Mouse (Mus musculus) kidney, embryonic 15.5 days (tissue): Measurements from ENCODE around the gene Git2. TPM values are rescaled to one million over a fixed set of nuclear protein-coding genes. Genes with fewer than 3 reads are reported as not detected.

Experiments
- ATAC-seq: fragments of 200-750 bp; cut with Nextera tagmentation; replicated peaks from 2 replicates; pipeline ENCODE4 v1.8.0; 2017; ENCODE audit warnings: moderate TSS enrichment; ENCODE audit not compliant: low FRiP score
- H3K27ac ChIP-seq: fragments of 300-500 bp; sonication (generic); 2 replicates; pipeline ENCODE4 v1.5.1; 2015; ENCODE audit warnings: mild to moderate bottlenecking, inconsistent platforms
- H3K27me3 ChIP-seq: fragments of 300-500 bp; sonication (generic); 2 replicates; pipeline ENCODE4 v1.6.1; 2015; ENCODE audit warnings: inconsistent platforms
- H3K36me3 ChIP-seq: fragments of 300-500 bp; sonication (generic); 2 replicates; pipeline ENCODE4 v1.6.1; 2015; ENCODE audit warnings: inconsistent platforms
- H3K4me1 ChIP-seq: fragments of 300-500 bp; sonication (generic); 2 replicates; pipeline ENCODE4 v1.6.1; 2015; ENCODE audit warnings: inconsistent platforms
- H3K4me2 ChIP-seq: fragments of 300-500 bp; sonication (generic); 2 replicates; pipeline ENCODE4 v1.6.1; 2015; ENCODE audit warnings: moderate library complexity, mild to moderate bottlenecking, inconsistent platforms
- H3K4me3 ChIP-seq: fragments of 300-500 bp; sonication (generic); replicated peaks from 2 replicates; pipeline ENCODE4 v1.5.1; 2015; ENCODE audit warnings: mild to moderate bottlenecking, inconsistent platforms
- H3K9ac ChIP-seq: fragments of 300-500 bp; sonication (generic); 2 replicates; pipeline ENCODE4 v1.6.1; 2015; ENCODE audit warnings: mild to moderate bottlenecking, inconsistent platforms
- H3K9me3 ChIP-seq: fragments of 300-500 bp; sonication (generic); replicated peaks from 2 replicates; pipeline ENCODE4 v1.6.1; 2016; ENCODE audit warnings: inconsistent platforms
- WGBS: fragments of 180-500 bp; shearing (Covaris S2); methylation state at CpG from one replicate; pipeline ENCODE4 v1.1.7; 2015; ENCODE audit warnings: mixed read lengths; 5-methylcytosine and 5-hydroxymethylcytosine counted together
- polyA plus RNA-seq: library from polyadenylated mRNA; unstranded; fragments of >200 nt; fragmentation: Nextera tagmentation; extraction: Ambion mirVana; gene quantifications from 2 replicates; pipeline ENCODE4 v1.2.1, GENCODE M21; 2015

The Git2 gene
- 42.0 and 45.5 TPM in 2 replicates for polyA plus RNA-seq

DNA sequence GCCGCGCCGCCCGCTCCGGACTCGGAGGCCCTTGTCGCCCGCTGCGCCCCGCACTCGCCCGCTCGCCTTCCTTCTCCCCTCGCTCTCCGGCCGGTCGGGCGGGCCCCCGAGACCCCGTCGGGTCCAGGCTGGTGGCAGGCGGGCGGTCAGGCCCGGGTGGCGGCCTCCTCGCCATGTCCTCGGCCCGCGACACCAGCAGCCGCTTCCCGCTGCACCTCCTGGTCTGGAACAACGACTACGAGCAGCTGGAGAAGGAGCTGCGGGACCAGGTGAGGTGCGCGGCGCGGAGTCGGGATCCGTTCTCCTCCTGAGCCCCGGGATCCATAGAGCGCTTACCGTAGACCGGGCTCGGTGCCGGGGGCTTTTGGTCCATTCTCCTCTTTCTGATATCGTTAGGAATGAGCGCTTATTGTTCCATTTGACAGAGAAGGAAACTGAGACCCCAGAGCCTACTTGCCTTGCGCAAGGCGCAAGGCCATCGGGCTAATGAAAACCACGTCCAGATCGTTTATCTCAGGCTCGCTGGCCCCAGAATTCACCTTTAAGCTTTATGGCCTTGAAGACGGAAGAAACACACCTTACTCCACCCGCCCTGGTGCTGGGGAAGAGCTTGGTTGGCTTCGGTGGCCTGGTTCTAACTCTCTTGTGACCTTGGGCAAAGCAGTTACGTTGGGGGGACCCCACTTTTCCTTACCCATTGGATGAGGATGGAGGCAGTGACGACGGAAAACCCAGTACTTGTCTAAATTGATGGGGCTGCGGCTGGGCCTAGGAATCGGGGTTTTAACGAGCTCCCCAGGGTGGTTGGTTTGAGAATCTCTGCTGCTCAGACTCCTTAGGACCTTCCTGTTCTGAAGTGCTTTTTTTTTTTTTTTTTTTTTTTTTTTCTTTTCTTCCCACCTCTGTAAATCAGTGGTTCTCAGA lies at the start of gene Git2:
TSS of gene Git2 (minus strand) at position 462 of the 924 bp plus-strand sequence.
- Histone ChIP-seq H3K27ac (peak within 1 kb of the TSS; percentile 91), H3K4me3 (peak within 1 kb of the TSS; percentile 99), H3K36me3 (no peaks in the 10 kb centered on the region), H3K4me2 (peak within 1 kb of the TSS; percentile 90), H3K4me1 (peaks cover 44% of the 10 kb centered on the region), H3K27me3 (no peaks in the 10 kb centered on the region), H3K9ac (peak within 1 kb of the TSS; percentile 97), H3K9me3 (no peaks in the 10 kb centered on the region)
- WGBS: under 1% methylated on average over 50 of the region's 63 CpGs
- ATAC-seq: peak; percentile 9

DNA sequence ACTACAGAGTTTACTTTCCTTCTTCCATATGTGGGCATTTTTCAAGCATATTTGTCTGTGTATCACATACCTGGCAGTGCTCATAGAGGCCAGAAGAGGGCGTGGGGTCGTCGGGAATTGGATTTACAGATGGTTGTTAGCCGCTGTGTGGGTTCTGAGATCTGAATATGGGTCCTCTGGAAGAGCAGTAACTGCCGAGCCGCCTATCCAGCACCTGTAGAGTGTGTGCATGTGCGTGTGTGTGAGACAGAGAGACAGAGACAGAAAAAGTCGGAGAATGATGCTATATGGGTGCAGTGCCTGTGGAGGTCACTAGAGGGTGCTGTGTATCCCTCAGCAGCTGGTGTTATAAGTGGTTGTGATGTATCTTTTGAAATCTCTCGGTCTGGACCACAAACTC lies 48.9 kb upstream of the Git2 start:
- H3K4me2 ChIP-seq: peak overlapping the region; percentile 70
- H3K36me3 ChIP-seq: peaks cover 20% of the 10 kb centered on the region
- H3K27ac ChIP-seq: no peak overlapping the region
- no peak for ATAC-seq
- peaks cover 6% of the 10 kb centered on the region; the same call in 1 of the 2 replicates for H3K9me3 ChIP-seq
- 24% methylated on average over 9 of the region's 9 CpGs for WGBS
- no peaks in the 10 kb centered on the region for H3K27me3 ChIP-seq
- peaks cover 7% of the 10 kb centered on the region for H3K4me1 ChIP-seq
- H3K9ac ChIP-seq: no peak overlapping the region
- H3K4me3 ChIP-seq: 0 out of 2 replicates have a peak overlapping the region, but pooled peaks have one; percentile 12

DNA sequence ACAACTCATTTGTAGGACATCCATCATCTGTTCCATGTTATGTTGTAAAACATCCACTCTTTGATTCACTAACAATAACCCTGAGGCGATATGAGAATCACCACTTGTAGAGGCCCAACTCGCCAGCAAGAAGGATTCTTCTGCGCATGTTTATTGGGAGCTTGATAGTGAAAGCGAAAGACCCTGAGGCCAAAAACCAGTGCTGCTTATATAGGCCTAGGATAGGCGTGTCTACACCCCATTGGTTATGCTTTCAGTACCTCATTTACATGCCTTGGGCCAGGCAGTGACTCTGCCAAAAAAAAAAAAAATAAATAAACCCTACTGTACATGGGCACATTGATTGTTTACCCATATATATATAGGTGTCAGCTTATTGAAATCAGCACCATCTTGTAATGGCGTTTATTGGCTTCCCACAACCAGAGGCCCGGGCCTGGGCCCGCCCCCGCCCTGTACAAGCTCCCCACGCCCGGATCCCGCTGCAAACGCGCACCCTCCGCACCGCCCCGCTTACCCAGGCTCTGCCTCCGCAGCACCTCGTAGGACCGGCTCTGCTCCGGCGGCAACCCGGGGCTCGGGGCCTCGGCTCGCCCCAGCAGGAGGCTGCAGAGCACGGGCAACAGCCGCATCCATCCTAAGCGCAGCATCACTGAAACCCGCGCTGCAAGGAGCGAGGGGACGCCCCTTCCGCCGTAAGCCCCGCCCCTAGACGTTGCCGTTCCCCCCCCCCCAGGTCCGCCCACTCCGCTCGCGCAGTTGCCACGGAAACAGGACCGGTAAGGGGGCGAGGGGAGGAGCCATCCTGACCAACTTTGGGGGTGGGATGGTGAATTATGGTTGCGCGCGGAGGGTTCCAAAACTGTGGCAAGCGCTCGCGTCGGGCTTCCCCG lies 47.7 kb upstream of the Git2 start, which contains the start of gene 1500011B03Rik:
TSS of gene 1500011B03Rik (minus strand) at position 673 of the 893 bp plus-strand sequence.
- peak; percentile 80 for ATAC-seq
- peaks cover 11% of the 10 kb centered on the region for H3K4me1 ChIP-seq
- H3K4me3 ChIP-seq: peak within 1 kb of the TSS; percentile 80
- peaks cover 6% of the 10 kb centered on the region; the same call in 1 of the 2 replicates for H3K9me3 ChIP-seq
- H3K9ac ChIP-seq: peak within 1 kb of the TSS; percentile 80
- peak within 1 kb of the TSS; percentile 70 for H3K4me2 ChIP-seq
- 8% methylated on average over 53 of the region's 53 CpGs for WGBS
- no peaks in the 10 kb centered on the region for H3K27me3 ChIP-seq
- H3K27ac ChIP-seq: peak within 1 kb of the TSS; percentile 81
- peaks cover 20% of the 10 kb centered on the region for H3K36me3 ChIP-seq

DNA sequence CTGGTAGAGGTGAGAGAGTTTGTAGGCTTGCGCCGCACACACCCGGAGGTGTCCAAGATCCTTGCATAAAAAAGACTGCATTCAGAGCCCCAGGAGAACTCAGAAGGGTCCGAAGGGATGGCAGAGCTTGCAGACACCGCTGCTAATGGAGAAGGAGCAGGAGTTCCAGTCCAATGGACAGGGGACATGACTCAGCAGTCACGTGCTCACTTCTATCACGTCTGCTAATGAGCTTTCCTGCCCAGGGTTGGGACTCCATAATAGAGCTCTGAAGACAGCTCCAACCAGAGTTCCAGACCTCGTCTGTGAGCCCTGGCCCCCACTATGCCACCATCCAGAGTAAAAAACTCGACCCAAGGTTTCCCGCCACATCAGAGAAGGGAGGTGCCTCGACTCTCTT lies 42.8 kb upstream of the Git2 start:
- peaks cover 20% of the 10 kb centered on the region for H3K36me3 ChIP-seq
- H3K9ac ChIP-seq: no peak overlapping the region
- H3K4me2 ChIP-seq: no peak overlapping the region
- WGBS: 67% methylated on average over 11 of the region's 11 CpGs
- peaks cover 10% of the 10 kb centered on the region; the same call in 1 of the 2 replicates for H3K9me3 ChIP-seq
- ATAC-seq: 0 out of 2 replicates have a peak, but pooled peaks have one; percentile 10
- H3K4me3 ChIP-seq: no peak overlapping the region
- no peaks in the 10 kb centered on the region for H3K27me3 ChIP-seq
- H3K27ac ChIP-seq: no peak overlapping the region
- 0 out of 2 replicates have a peak, but pooled peaks cover 5% of the 10 kb centered on the region for H3K4me1 ChIP-seq

DNA sequence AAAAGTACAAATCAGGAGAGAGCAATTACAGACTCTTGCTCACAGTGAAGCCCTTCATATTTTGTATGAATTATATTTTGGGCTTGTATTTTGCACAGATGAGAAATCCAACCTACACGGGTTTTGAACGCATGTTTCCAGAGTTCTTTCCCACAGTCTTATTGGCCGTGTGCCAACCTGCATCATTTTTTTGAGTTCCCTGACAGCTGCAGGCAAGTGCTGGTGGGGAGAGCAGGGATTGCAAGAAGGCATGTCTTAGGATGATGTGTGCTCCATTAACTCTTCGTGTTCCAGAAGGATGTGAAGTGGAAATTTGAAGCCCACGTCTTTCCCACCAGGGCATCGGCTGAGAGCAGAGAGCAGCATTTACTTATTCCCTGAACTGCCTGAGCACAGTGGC lies 41.3 kb upstream of the Git2 start:
- no peaks in the 10 kb centered on the region for H3K27me3 ChIP-seq
- no peak overlapping the region for H3K9ac ChIP-seq
- ATAC-seq: no peak
- WGBS: 64% methylated on average over 6 of the region's 6 CpGs
- H3K4me2 ChIP-seq: no peak overlapping the region
- peaks cover 8% of the 10 kb centered on the region; the same call in 1 of the 2 replicates for H3K9me3 ChIP-seq
- H3K27ac ChIP-seq: no peak overlapping the region
- peaks cover 15% of the 10 kb centered on the region; the same call in 1 of the 2 replicates for H3K4me1 ChIP-seq
- no peak overlapping the region for H3K4me3 ChIP-seq
- peaks cover 11% of the 10 kb centered on the region for H3K36me3 ChIP-seq

DNA sequence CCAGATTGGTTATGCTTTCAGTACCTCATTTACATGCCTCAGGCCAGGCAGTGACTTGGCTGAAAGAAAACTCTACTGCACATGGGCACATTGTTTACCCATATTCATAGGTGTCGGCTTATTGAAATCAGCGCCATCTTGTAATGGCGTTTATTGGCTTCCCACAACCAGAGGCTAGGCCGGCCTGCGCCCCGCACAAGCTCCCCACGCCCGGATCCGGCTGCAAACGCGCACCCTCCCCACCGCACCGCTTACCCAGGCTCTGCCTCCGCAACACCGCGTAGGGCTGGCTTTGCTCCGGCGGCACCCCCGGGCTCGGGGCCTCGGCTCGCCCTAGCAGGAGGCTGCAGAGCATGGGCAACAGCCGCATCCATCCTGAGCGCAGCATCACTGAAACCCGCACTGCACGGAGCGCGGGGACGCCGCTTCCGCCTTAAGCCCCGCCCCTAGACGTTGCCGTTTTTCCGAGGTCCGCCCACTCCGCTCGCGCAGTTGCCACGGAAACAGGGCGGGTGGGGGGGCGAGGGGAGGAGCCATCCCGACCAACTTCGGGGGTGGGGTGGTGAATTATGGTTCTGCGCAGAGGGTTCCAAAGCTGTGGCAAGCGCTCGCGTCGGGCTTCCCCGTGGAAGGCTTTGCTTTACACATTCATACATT lies 38.3 kb upstream of the Git2 start:
- H3K4me2 ChIP-seq: peak overlapping the region; percentile 70
- peak; percentile 91 for ATAC-seq
- under 1% methylated on average over 50 of the region's 50 CpGs for WGBS
- peak overlapping the region; percentile 99 for H3K4me3 ChIP-seq
- H3K36me3 ChIP-seq: peaks cover 13% of the 10 kb centered on the region
- H3K4me1 ChIP-seq: peaks cover 13% of the 10 kb centered on the region; the same call in 1 of the 2 replicates
- no peaks in the 10 kb centered on the region for H3K27me3 ChIP-seq
- peak overlapping the region; percentile 89 for H3K27ac ChIP-seq
- H3K9me3 ChIP-seq: 0 out of 2 replicates have a peak, but pooled peaks cover 4% of the 10 kb centered on the region
- peak overlapping the region; percentile 79 for H3K9ac ChIP-seq

DNA sequence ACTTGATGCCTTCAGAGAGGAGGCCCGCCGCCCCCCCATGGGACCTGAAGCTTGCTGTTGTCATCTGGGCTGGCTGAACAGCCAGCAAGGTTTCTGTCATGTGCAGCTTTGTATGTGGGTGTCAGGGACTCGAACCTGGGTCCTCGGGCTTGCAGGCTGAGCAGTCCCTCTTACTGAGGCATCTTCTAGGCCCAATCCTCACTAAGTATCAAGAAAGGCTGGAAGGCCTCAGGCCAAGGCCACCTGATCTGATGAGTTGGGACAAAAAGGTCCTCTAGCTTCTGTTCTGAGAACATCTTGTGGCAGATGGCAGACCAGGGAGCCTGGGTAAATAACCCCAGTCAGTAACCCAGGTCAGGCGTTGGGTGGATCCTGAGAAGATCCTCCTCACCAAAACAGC lies 34.5 kb upstream of the Git2 start:
- peaks cover 20% of the 10 kb centered on the region for H3K4me1 ChIP-seq
- 91% methylated on average over 5 of the region's 5 CpGs for WGBS
- no peak overlapping the region for H3K27ac ChIP-seq
- ATAC-seq: no peak
- H3K4me3 ChIP-seq: no peak overlapping the region
- H3K36me3 ChIP-seq: peaks cover 48% of the 10 kb centered on the region
- H3K27me3 ChIP-seq: no peaks in the 10 kb centered on the region
- H3K9ac ChIP-seq: no peak overlapping the region
- H3K9me3 ChIP-seq: no peaks in the 10 kb centered on the region
- H3K4me2 ChIP-seq: no peak overlapping the region

DNA sequence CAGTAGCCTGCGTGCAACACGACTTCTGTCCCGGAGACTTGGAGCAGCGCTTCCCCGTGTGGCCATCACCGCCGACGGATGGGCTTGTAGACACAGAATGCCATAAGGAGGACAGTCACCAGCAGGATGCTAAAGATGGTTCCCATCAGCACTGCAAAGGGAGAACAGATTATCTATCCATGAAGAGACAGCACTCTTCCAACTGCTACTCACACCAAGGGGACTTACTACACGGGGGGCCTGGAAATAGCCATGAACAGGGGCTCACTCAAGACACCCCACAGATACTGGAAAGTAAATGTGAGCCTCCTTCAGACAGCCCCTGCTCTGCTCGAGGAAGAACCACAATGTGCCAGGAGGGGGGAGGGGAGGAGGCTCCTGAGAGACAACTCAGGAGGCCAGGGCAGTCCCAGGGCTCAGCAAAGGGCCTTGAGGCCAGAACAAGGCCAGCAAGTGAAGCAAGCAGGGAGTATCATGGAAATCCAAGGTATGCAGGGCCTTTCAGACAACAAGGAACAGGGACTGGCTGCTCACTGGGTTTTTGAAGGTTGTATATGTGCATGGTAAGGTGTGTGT lies 34.0 kb upstream of the Git2 start:
- 81% methylated on average over 10 of the region's 10 CpGs for WGBS
- Histone ChIP-seq H3K27ac (no peak overlapping the region), H3K4me2 (no peak overlapping the region), H3K36me3 (peaks cover 54% of the 10 kb centered on the region), H3K27me3 (no peaks in the 10 kb centered on the region), H3K4me1 (peaks cover 20% of the 10 kb centered on the region), H3K9ac (no peak overlapping the region), H3K4me3 (no peak overlapping the region), H3K9me3 (no peaks in the 10 kb centered on the region)
- no peak for ATAC-seq

DNA sequence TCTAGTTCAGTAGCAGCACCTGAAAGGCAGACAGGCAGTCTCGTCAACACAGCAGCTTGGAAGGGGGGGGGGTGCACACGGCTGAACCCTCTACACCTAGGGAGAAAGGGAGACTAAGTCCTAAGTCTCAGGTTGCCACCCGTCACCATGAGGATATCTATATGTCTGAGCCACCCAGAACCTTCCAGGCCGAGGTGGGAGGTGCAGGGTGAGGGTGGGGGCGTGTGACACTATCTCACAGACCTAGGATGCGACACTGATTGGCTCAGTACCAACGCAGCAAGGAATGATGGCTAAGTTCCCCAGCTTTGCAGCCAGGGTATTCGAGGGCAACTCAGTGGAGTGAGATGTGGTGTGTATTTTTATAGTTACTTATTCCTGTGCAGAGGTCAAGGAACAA lies 33.1 kb upstream of the Git2 start:
- Histone ChIP-seq H3K27ac (no peak overlapping the region), H3K27me3 (no peaks in the 10 kb centered on the region), H3K4me3 (no peak overlapping the region), H3K9me3 (no peaks in the 10 kb centered on the region), H3K4me2 (no peak overlapping the region), H3K4me1 (peaks cover 20% of the 10 kb centered on the region), H3K36me3 (peaks cover 63% of the 10 kb centered on the region), H3K9ac (no peak overlapping the region)
- WGBS: 74% methylated on average over 8 of the region's 8 CpGs
- ATAC-seq: no peak

DNA sequence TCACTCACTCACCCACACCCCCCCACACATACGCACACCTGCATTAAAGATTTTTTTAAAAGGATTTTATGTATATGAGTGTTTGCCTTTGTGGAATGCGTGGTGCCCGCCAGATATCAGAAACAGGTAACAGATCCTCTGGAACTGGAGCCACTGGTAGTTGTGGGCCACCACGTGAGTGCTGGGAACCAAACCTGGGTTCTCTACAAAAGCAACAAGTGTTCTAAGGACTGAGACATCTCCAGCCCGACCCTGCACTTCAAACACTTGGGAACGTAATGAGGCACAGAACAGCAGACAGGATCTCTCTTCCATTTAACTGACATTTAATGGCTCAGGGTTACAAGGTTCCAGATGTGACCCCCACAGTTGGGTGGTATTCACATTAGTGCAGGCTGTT lies 32.6 kb upstream of the Git2 start:
- Histone ChIP-seq H3K27me3 (no peaks in the 10 kb centered on the region), H3K9ac (no peak overlapping the region), H3K27ac (peak overlapping the region; percentile 76; the same call in 1 of the 2 replicates), H3K4me1 (peaks cover 19% of the 10 kb centered on the region), H3K4me3 (no peak overlapping the region), H3K9me3 (no peaks in the 10 kb centered on the region), H3K4me2 (no peak overlapping the region), H3K36me3 (peaks cover 68% of the 10 kb centered on the region)
- 71% methylated on average over 6 of the region's 6 CpGs for WGBS
- ATAC-seq: no peak

DNA sequence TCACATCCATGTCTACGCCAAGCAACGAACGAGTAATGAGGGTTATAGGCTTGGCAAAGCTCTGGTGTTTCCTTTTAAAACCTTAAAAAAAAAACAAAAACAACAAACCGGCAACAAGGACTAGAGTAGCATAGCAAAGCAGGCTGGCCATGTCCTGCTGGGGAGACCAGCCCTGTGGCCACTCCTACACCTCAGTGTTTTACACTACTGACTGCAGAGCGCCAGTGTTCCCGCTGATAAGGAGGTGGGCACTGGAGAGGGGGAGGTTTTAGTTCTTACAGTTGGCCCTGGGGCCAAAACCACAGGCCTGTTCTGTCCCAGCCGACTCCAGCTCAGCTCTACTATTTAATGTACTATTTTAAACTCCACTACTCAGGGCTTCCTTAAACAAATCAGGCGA lies 32.2 kb upstream of the Git2 start:
- Histone ChIP-seq H3K4me1 (peaks cover 15% of the 10 kb centered on the region), H3K4me3 (no peak overlapping the region), H3K4me2 (no peak overlapping the region), H3K9me3 (no peaks in the 10 kb centered on the region), H3K27me3 (no peaks in the 10 kb centered on the region), H3K27ac (peak overlapping the region; percentile 76), H3K9ac (no peak overlapping the region), H3K36me3 (peaks cover 72% of the 10 kb centered on the region)
- 0 out of 2 replicates have a peak, but pooled peaks have one; percentile 19 for ATAC-seq
- WGBS: 30% methylated on average over 8 of the region's 8 CpGs
